Mouse (Mus musculus) hindlimb bud, embryonic 11.5 days (tissue): ENCODE data around the gene Gm20449.
"Not testable (repeated sequence)": the region's sequence is repeated elsewhere in the genome, so short reads cannot be mapped to it uniquely, and the experiment has no call there.

Source experiments
- DNase-seq: peaks from one replicate; pipeline ENCODE4 v3.0.0-alpha.2; 2012; ENCODE audit warnings: low read depth, low spot score; ENCODE audit errors: extremely low spot score

Gene Gm20449

DNA sequence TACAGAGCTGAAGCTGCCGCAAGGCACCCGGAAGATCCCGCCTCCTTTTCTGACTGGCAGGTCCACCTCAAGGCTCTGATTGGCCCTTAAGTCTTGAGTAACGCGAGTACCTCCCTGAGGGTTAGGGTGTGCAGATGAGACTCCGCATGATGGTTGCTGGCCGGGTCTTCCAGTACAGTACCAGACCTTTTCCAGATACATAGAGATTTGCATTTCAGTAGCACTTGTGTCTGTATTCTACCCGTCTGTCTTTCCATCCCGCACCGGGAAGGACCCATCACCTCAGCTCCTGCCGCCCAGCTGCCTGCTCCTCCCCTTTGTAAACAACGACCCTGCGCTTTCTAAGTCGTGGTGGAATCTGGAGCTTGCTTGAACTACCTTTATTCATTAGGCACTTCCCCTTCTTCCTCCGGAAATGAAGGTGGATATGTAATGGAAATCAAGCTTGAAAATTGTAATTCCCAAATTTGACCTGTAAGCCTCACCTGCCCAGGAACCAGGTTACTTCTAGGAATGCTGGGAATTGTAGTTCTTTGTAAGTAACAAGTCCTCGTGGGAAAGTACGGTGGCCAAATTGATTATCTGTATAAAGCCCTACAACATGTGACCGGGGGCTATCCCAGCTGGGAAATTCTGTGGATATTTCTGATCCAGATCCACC is at the start of gene Gm20449, which contains the start of gene AW146154:
TSS of gene Gm20449 (minus strand) at position 29 of the 661 bp plus-strand sequence.
TSS of gene AW146154 (minus strand) at position 502 of the 661 bp plus-strand sequence.
- peak; percentile 75 for DNase-seq

DNA sequence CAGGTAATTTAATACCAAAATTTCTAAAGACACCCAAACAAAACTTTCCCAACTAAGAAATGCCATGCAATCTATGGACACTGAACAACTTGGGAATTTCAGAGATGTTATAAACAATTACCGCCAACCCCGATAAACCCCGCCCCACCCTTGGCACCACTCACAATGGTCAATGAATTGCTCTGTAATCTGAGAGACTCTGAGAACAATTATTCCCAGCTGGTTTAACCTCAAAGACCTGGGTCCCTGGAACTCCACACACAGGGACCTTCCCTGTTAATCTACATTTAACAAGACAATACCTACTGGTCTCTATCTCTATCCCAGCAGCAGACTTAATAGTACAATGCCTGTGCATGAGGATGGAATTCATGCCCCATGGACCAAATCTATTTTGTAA is 13.5 kb upstream of the Gm20449 start:
- DNase-seq, result no peak

DNA sequence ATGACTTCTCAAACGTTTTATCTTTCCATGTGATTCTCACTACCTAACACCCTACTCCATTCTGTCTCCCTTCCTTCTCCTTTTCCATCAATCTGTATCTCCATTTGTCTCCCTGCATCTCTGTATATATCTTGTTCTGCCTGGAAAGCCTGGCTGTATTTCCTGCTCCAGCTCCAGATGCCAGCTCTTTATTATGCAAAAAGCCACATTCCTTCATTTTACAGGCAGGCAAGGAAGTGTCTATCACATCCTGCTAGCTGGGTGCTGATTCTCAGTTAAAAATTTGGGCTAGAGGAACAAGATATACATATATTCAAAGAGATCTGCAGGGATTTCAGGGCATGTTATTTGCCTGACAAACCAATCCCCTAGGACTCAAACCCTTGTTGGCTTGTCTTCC is 13.0 kb upstream of the Gm20449 start:
- no peak for DNase-seq

DNA sequence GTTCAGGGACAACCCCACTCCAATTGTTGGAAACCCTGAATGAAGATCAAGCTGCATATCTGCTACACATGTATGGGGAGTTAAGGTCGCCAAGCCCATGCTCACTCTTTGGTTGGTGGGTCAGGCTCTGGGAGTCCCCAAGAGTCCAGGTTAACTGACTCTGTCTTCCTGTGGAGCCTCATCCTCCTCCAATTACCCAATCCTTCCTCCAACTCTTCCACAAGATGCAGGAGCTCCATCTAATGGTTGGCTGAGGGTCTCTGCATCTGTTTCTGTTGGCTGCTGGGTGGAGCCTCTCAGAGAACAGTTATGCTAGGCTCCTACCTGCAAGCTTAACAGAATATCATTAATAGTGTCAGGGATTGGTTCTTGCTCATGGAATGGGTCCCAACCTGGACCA is 3.2 kb upstream of the Gm20449 start:
- no peak for DNase-seq

DNA sequence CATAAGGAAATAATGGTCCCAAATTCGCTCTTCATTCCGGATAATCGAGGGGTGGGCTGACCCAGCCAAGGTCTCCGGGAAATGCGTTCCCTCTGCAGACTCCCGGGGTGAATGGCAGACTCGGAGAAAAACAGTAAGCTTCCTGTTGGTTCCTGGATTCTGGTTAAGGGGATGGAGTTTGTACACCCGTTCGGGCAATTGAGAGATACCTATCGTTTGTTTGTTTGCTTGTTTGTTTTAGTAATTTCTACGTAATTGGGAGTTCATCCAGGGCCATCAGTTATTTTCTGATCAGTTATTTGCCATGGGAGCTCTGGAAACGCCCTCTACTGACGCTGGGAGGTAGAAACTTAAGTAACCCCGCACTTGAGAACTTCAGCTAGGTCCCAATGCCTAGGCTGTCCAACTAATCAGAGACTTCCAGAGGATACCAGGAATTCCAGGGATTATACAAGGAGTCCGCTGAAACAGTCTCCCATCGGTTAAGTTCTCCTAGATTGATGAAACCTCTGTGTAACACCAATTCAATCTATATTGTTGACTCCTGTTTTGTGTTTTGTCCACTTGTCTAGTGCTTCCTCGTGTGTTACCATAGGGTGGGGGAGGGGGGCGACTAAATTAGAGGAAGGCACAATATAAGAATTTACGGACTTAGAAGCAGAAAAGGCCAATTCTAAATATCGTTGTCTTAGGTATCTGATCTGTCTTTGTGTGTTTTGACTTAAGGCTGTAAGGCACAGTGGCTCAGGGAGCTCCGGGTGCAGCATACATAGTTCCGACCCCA is 1.1 kb upstream of the Gm20449 start:
- DNase-seq, result no peak

DNA sequence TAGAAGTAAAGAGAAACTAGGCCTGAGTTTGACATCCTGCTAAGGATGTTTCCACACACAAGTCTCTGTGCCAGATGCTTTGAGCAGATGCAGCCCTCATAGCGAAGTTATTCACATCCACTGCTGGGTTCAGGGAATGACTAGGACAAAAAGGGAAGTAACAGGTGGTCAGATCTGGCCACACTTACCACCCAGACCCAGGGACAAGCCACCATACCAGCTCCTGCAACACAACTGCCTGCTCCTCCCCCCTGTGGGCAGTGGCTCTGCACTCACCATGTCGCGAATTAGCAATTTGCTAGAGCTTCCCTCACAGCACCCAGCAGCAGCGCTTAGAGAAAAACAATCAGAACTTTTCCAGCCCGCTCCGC is 214 bp downstream of the Gm20449 start:
- DNase-seq, result not testable (repeated sequence)

DNA sequence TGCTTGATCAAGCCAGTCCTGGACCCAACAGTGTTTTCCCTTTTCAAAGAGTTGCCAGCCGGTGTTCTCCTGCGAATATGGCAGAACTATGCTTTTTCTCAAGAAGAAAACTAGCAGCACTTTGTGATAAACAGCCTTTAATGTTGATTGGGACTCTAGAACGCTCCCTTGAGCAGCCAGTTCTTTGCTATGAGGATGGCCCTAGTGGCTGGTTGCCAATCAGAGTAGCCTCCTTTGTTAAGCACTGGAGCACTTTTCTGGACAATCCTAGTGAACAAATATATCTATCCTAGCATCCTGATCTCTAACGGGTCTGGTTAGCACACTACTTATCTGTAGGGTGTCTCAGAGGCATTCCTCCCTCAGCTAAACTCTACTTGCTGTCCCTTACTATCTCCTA is 753 bp downstream of the Gm20449 start:
- DNase-seq, result not testable (repeated sequence)

DNA sequence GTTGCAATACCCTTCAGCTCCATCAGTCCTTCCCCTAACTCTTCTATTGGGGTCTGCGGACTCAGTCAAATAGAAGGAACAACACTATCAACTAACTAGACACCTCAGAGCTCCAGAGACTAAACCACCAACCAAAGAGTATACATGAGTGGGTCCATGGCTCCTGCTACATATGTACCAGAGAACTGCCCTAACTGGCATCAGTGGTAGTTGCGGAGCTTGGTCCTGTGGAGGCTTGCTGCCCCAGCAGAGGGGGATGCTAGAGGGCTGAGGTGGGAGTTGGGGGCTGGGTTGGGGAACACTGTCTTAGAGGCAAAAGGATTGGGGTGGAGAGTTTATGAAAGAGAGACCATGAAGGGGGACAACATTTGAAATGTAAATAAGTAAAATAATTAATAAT is 1.3 kb downstream of the Gm20449 start:
- no peak for DNase-seq

DNA sequence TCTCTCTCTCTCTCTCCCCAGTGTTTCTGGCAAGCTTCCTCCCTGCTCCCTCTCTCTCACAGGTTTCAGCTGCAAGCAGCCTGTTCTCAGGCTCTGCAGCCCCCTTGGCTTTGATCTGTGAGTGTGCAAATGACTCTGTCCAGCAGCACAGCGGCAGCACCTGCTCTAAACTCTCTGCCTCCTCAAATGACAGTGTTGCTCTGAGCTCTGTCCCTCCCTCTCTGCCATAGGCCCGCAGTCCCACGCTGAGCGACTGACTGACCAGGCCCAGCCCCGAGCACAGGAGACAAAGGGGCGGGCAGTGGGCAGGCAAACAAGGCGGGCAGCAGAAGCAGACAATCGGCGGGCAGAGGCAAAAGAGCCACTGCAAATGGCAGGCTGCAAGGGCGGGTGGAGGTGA is 47.4 kb downstream of the Gm20449 start:
- no peak for DNase-seq

DNA sequence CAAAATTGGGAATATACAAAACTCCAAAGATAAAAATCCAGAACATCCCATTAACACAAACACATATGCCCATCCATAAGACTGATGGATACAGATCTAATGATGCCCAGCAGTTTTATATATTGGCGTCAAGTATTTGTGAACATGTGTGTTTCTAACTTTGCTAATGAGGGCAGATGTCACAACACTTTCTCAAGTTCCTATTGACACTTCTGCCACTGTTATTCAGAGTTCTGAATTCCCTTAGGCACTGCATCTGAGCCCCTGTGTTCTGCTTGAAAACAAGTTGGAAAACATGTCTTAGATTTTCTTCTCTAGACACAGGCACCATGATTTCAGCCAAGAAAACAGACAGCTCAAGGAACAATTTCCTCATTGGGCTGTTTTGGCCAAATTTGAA is 50.6 kb downstream of the Gm20449 start, which contains the start of gene Vmn2r57:
TSS of gene Vmn2r57 (minus strand) at position 101 of the 400 bp plus-strand sequence.
- DNase-seq, result not testable (repeated sequence)

DNA sequence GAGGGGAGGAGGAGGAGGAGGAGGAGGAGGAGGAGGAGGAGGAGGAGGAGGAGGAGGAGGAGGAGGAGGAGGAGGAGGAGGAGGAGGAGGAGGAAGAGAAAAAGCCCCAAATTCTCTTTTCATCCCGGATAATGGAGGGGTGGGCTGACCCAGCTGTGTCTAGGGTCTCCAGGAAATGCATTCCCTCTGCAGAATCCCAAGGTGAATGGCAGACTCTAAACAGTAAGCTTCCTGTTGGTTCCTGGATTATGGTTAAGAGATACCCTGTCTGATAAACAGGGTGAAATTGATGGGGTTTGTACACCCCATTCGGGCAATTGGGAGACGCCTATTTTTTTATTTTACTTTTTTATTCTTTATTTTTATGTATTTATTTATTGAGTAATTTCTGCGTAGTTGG is 105.1 kb downstream of the Gm20449 start:
- DNase-seq, result no peak

DNA sequence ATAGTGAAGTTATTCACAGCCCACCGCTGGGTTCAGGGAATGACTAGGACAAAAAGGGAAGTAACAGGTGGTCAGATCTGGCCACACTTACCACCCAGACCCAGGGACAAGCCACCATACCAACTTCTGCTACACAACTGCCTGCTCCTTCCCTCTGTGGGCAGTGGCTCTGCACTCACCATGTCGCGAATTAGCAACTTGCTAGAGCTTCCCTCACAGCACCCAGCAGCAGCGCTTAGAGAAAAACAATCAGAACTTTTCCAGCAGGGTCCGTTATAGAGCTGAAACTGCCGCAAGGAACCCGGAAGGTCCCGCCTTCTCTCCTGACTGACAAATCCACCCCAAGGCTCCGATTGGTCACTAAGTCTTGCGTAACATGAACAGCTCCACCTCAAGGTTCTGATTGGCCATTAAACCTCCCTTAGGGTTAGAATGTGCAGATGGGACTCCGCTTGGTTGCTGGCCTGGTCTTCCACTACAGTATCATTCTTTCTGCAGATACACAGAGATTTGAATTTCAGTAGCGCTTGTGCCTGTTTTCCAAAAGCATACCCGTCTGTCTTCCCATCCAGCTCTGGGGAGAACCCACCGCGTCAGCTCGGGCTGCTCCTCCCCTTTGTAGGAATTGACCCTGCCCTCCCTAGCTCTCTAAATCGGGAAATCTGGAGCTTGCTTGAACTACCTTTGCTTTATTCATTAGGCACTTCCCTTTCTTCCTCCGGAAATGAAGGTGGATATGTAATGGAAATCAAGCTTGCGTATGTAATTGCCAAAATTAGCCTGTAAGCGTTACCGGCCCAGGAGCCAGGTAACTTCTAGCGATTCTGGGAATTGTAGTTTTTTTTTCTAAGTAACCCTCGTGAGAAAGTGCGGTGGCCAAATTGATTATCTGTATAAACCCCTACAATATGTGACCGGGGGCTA is 105.9 kb downstream of the Gm20449 start, which contains the start of gene AI987944:
TSS of gene AI987944 (minus strand) at position 332 of the 924 bp plus-strand sequence.
- DNase-seq, result peak; percentile 85
